Mouse (Mus musculus) neural tube, embryonic 11.5 days (tissue): ENCODE results near the gene Rpl27a. TPM values are rescaled to one million over a fixed set of nuclear protein-coding genes. Genes with fewer than 3 reads are reported as not detected.
A peak's percentile ranks its signal among the peaks of the same experiment; 100 is the strongest.

Experiments used
- ATAC-seq: fragments of 200-750 bp; cut with Nextera tagmentation; 2 replicates; pipeline ENCODE4 v1.8.0; 2017; ENCODE audit warnings: moderate number of reproducible peaks, mild to moderate bottlenecking, moderate TSS enrichment, moderate library complexity; ENCODE audit not compliant: insufficient read depth, low FRiP score, low TSS enrichment
- DNase-seq: peaks from one replicate; pipeline ENCODE4 v3.0.0-alpha.2; 2015; ENCODE audit warnings: low spot score
- H3K27ac ChIP-seq: fragments of 300-500 bp; sonication (generic); 2 replicates; pipeline ENCODE4 v1.5.1; 2014; ENCODE audit warnings: low read depth, mild to moderate bottlenecking, low read length
- H3K27me3 ChIP-seq: fragments of 300-500 bp; sonication (generic); 2 replicates; pipeline ENCODE4 v1.6.1; 2014; ENCODE audit warnings: mild to moderate bottlenecking, low read length, mixed read lengths; ENCODE audit not compliant: control insufficient read depth, insufficient read depth
- H3K36me3 ChIP-seq: fragments of 300-500 bp; sonication (generic); 2 replicates; pipeline ENCODE4 v1.6.1; 2014; ENCODE audit warnings: mild to moderate bottlenecking, low read length, moderate library complexity, mixed read lengths; ENCODE audit not compliant: control insufficient read depth, insufficient read depth
- H3K4me1 ChIP-seq: fragments of 300-500 bp; sonication (generic); 2 replicates; pipeline ENCODE4 v1.6.1; 2014; ENCODE audit warnings: low read length, mixed read lengths; ENCODE audit not compliant: control insufficient read depth, insufficient read depth
- H3K4me2 ChIP-seq: fragments of 300-500 bp; sonication (generic); 2 replicates; pipeline ENCODE4 v1.6.1; 2014; ENCODE audit warnings: low read depth, mild to moderate bottlenecking, moderate library complexity
- H3K4me3 ChIP-seq: fragments of 300-500 bp; sonication (generic); 2 replicates; pipeline ENCODE4 v1.5.1; 2014; ENCODE audit warnings: low read depth, low read length
- H3K9ac ChIP-seq: fragments of 300-500 bp; sonication (generic); 2 replicates; pipeline ENCODE4 v1.6.1; 2014; ENCODE audit warnings: mild to moderate bottlenecking, low read length
- H3K9me3 ChIP-seq: fragments of 300-500 bp; sonication (generic); 2 replicates; pipeline ENCODE4 v1.6.1; 2016; ENCODE audit warnings: low read length; ENCODE audit not compliant: control insufficient read depth
- WGBS: fragments of 180-500 bp; shearing (Covaris S2); extraction: QIAGEN DNeasy Blood & Tissue Kit; methylation state at CpG from one replicate; pipeline ENCODE4 v1.1.7; 2014; 5-methylcytosine and 5-hydroxymethylcytosine counted together
- polyA plus RNA-seq: library from polyadenylated mRNA; unstranded; fragments of >200 nt; fragmentation: Nextera tagmentation; extraction: Ambion mirVana; gene quantifications from 2 replicates; pipeline ENCODE4 v1.2.1, GENCODE M21; 2014

Rpl27a gene
- polyA plus RNA-seq, 1 experiment from 2014 or later = 115 TPM

GRCm38 (mm10) chr7:109523304-109523703 is 4.4 kb downstream of the Rpl27a start:
- DNase-seq = no peak
- Histone ChIP-seq H3K4me1 (peaks cover 6% of the 10 kb centered on the region; the same call in 1 of the 2 replicates), H3K27ac (no peak overlapping the region), H3K4me2 (no peak overlapping the region), H3K4me3 (no peak overlapping the region), H3K36me3 (peaks cover 8% of the 10 kb centered on the region), H3K27me3 (no peaks in the 10 kb centered on the region), H3K9ac (no peak overlapping the region), H3K9me3 (no peaks in the 10 kb centered on the region)
- 69% methylated on average over 2 of the region's 2 CpGs for WGBS
- ATAC-seq = no peak

GRCm38 (mm10) chr7:109523741-109524441 is 4.9 kb downstream of the Rpl27a start:
- no peak overlapping the region for H3K4me2 ChIP-seq
- no peak overlapping the region for H3K4me3 ChIP-seq
- H3K4me1 ChIP-seq = peaks cover 6% of the 10 kb centered on the region; the same call in 1 of the 2 replicates
- H3K27ac ChIP-seq = no peak overlapping the region
- no peaks in the 10 kb centered on the region for H3K27me3 ChIP-seq
- no peak for DNase-seq
- no peak overlapping the region for H3K9ac ChIP-seq
- H3K36me3 ChIP-seq = peaks cover 8% of the 10 kb centered on the region
- 72% methylated on average over 6 of the region's 6 CpGs for WGBS
- H3K9me3 ChIP-seq = no peaks in the 10 kb centered on the region
- ATAC-seq = no peak

GRCm38 (mm10) chr7:109524442-109524744 is 5.4 kb downstream of the Rpl27a start:
- peaks cover 6% of the 10 kb centered on the region; the same call in 1 of the 2 replicates for H3K4me1 ChIP-seq
- no peak overlapping the region for H3K27ac ChIP-seq
- no peak for DNase-seq
- H3K4me2 ChIP-seq = no peak overlapping the region
- no peak overlapping the region for H3K9ac ChIP-seq
- peaks cover 8% of the 10 kb centered on the region for H3K36me3 ChIP-seq
- H3K9me3 ChIP-seq = no peaks in the 10 kb centered on the region
- H3K4me3 ChIP-seq = no peak overlapping the region
- no peaks in the 10 kb centered on the region for H3K27me3 ChIP-seq
- no peak for ATAC-seq

- H3K27me3 ChIP-seq = no peaks in the 10 kb centered on the region
- H3K9me3 ChIP-seq = no peaks in the 10 kb centered on the region
- ATAC-seq (no peak), DNase-seq (no peak)
- H3K27ac ChIP-seq = no peak overlapping the region
- peaks cover 5% of the 10 kb centered on the region; the same call in 1 of the 2 replicates for H3K4me1 ChIP-seq
- WGBS = 94% methylated on average over 3 of the region's 3 CpGs
- no peak overlapping the region for H3K4me3 ChIP-seq
- H3K9ac ChIP-seq = no peak overlapping the region
- peaks cover 8% of the 10 kb centered on the region for H3K36me3 ChIP-seq
- H3K4me2 ChIP-seq = no peak overlapping the region
Measured at GRCm38 (mm10) chr7:109524763-109525162, 5.8 kb downstream of the Rpl27a start.

- no peaks in the 10 kb centered on the region for H3K27me3 ChIP-seq
- DNase-seq (no peak), ATAC-seq (no peak)
- H3K4me2 ChIP-seq = no peak overlapping the region
- H3K9ac ChIP-seq = no peak overlapping the region
- no peaks in the 10 kb centered on the region for H3K9me3 ChIP-seq
- no peaks in the 10 kb centered on the region for H3K4me1 ChIP-seq
- WGBS = 78% methylated on average over 16 of the region's 16 CpGs
- H3K36me3 ChIP-seq = peaks cover 10% of the 10 kb centered on the region
- no peak overlapping the region for H3K27ac ChIP-seq
- no peak overlapping the region for H3K4me3 ChIP-seq
Measured at GRCm38 (mm10) chr7:109525740-109526663, 7.1 kb downstream of the Rpl27a start.

GRCm38 (mm10) chr7:109527536-109527935 is 8.6 kb downstream of the Rpl27a start:
- 83% methylated on average over 3 of the region's 3 CpGs for WGBS
- Histone ChIP-seq H3K4me1 (no peaks in the 10 kb centered on the region), H3K4me2 (no peak overlapping the region), H3K27ac (no peak overlapping the region), H3K9me3 (no peaks in the 10 kb centered on the region), H3K36me3 (peaks cover 8% of the 10 kb centered on the region), H3K27me3 (no peaks in the 10 kb centered on the region), H3K4me3 (no peak overlapping the region), H3K9ac (no peak overlapping the region)
- ATAC-seq = no peak
- DNase-seq = no peak

GRCm38 (mm10) chr7:109528356-109528755 is 9.4 kb downstream of the Rpl27a start:
- Histone ChIP-seq H3K27ac (no peak overlapping the region), H3K9me3 (no peaks in the 10 kb centered on the region), H3K4me3 (no peak overlapping the region), H3K4me2 (no peak overlapping the region), H3K4me1 (no peaks in the 10 kb centered on the region), H3K27me3 (no peaks in the 10 kb centered on the region), H3K36me3 (peaks cover 6% of the 10 kb centered on the region), H3K9ac (no peak overlapping the region)
- 17% methylated on average over 3 of the region's 3 CpGs for WGBS
- peak; percentile 70 for ATAC-seq
- peak; percentile 72 for DNase-seq

GRCm38 (mm10) chr7:109529741-109530140 is 10.8 kb downstream of the Rpl27a start:
- no peak overlapping the region for H3K9ac ChIP-seq
- no peak overlapping the region for H3K4me2 ChIP-seq
- H3K4me3 ChIP-seq = no peak overlapping the region
- H3K27me3 ChIP-seq = no peaks in the 10 kb centered on the region
- ATAC-seq = no peak
- no peak for DNase-seq
- 89% methylated on average over 2 of the region's 2 CpGs for WGBS
- no peak overlapping the region for H3K27ac ChIP-seq
- no peaks in the 10 kb centered on the region for H3K9me3 ChIP-seq
- no peaks in the 10 kb centered on the region for H3K4me1 ChIP-seq
- peaks cover 6% of the 10 kb centered on the region for H3K36me3 ChIP-seq

- Histone ChIP-seq H3K4me1 (no peaks in the 10 kb centered on the region), H3K4me2 (no peak overlapping the region), H3K36me3 (peaks cover 6% of the 10 kb centered on the region), H3K9me3 (no peaks in the 10 kb centered on the region), H3K4me3 (no peak overlapping the region), H3K9ac (no peak overlapping the region), H3K27me3 (no peaks in the 10 kb centered on the region), H3K27ac (no peak overlapping the region)
- ATAC-seq (no peak), DNase-seq (no peak)
- 83% methylated on average over 5 of the region's 5 CpGs for WGBS
Measured at GRCm38 (mm10) chr7:109531501-109531900, 12.6 kb downstream of the Rpl27a start.
